Mouse (Mus musculus) urinary bladder, postnatal 4 days (tissue): ENCODE data around the gene Gpcpd1.

Experiments used
- DNase-seq, 2 experiments: peaks; one replicate each; pipeline ENCODE4 v3.0.0; 2021 to 2022; ENCODE audit warnings: low spot score in 2 of 2

The Gpcpd1 gene

DNA sequence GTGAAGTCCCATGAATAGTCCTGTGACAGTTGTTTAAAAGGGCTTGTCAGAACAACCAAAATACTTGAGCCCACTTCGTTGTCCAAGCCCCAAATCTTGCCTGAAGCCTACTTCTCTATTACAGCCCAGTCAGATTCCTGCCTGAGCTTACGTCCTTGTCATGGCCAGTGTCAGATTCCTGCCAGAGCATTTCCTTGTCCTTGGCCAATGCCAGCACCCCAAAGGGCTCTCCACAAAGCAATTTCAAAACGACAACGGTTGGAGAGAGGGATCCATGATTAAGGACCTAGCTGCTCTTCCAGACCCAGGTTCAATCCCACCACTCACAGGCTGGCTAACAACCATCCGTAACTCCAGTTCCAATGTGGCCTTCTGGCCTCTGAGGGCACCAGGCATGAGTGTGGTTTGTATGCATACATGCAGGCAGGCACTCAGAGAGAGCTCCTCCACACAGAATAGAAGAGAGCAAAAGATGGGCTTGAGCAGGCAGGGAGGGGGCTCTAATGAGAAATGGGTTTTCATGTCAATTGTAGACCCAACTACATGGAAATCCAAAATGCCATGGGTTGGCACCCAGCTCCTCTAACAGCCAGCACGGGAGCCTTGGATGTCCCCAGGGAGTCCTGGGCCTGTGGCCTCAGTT is 70.2 kb downstream of the Gpcpd1 start:
- DNase-seq = no peak

DNA sequence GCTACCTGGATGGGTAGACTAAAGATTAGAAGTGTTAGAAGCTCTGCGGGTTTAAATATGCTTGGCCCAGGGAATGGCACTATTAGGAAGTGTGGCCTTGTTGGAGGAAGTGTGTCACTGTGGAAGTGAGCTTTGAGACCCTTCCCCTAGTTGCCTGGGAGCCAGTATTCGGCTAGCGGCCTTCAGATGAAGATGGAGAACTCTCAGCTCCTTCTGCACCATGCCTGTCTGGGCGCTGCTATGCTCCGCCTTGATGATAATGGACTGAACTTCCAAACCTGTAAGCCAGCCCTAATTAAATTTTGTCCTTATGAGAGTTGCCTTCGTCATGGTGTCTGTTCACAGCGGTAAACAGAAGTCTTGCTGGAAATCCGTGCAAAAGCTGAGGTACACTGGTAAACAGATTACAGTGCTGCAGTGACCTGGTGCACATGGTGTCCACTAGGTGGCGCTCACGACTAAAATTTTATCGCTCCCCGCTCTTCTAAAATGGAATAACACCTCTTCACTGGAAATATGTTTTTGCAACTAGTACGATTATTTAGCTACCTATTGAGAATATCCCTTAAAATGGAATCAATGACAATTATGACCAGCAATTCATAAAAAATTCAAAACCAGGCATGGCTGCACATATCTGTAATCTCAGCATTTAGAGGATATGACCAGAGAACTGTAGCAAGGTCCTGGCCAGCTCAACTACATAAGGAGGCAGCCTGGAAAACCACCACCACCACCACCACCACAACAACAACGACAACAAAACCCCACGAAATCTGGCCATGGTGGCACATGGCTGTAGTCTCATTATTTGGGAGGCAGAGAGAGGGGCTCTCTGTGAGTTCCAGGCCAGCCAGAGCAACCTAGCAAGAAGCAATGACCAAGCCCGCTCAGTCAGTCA is 71.1 kb downstream of the Gpcpd1 start:
- DNase-seq = peak in 1 of 2 experiments; percentile 74

GRCm38 (mm10) chr2:132515607-132516006 is 71.9 kb downstream of the Gpcpd1 start:
- DNase-seq = no peak

DNA sequence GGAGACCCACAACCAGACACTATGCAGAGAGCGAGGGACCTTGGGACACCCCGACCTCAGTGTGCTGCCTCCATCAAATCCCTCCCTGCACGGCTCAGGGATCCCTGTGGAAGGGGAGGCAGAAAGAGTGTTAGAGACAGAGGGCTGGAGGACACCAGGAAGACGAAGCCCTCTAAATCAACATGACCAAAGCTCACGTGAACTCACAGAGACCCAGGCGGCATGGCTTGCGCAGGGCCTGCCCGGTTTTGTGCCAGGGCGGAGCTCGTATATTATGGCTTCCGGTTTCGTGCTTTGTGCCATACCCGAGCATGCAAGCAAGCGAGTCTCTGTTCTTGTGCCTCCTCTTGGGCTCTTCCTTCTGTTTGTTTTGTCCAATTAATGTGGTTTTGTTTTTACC is 72.5 kb downstream of the Gpcpd1 start:
- DNase-seq = no peak

DNA sequence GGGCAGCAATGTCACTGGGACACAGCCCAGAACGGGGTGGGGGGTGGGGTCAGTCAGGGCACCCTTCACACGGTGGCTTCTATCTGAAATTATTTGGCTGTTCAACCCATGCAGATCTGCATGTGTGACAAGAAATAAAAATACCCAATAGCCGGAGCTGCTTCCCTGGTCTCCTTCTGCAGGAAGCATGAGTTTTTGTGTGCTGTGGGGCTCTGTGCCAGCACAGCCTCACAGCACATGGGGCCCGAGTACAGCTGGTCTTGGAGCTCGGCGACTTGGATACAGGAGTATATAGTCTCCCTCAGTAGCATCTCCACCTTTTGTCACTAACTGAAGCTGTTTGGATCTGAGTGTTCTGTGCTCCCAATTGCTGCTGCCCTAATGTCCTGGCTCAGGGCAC is 73.2 kb downstream of the Gpcpd1 start:
- no peak for DNase-seq

GRCm38 (mm10) chr2:132513371-132514181 is 74.0 kb downstream of the Gpcpd1 start:
- DNase-seq = no peak

- DNase-seq = no peak
These were observed 74.6 kb downstream of the Gpcpd1 start for GRCm38 (mm10) chr2:132512977-132513351.

DNA sequence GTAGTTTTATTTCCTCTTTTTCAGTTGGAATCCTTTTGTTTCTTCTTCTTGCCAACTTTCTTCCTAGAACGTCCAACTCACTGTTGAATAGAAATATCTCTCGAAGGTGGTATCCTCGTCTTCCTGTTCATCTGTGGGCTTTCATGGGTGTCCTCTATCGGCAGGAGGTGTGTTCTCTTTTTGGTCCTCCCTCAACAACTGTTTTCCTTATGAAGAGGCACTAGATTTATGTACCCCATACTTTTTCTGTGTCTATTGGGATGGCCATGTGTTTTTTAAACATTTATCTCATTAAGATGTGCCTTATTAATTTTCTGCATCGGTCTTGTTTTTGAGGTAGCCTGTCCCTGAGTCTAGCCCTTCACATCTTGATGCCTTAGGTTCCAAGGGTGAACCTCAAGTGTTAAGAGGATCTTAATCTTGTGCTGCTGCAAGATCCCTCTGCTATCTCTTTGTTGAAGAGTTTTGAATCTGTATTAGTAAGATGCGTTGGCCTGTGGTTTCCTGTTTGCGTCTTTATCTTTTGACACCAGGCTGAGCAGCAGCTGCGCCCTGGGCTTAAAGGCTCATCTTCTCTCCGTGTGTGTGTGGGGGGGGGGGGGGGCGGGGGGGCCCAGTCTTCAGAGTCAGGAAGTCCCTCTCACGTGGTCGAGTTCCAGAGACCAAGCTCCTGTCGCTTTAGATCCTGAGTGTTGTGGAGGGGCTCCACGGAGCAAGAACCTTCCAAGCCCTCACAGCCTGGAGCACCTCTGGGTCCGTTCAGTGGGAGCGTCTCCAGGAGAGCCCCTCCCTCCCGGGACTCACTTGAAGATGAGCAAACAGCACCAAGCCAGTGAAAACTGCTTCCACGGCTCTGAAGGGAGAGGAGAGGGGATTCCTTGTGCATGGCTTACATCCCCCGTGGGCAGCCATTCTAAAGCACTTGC is 75.2 kb downstream of the Gpcpd1 start:
- DNase-seq = no peak

DNA sequence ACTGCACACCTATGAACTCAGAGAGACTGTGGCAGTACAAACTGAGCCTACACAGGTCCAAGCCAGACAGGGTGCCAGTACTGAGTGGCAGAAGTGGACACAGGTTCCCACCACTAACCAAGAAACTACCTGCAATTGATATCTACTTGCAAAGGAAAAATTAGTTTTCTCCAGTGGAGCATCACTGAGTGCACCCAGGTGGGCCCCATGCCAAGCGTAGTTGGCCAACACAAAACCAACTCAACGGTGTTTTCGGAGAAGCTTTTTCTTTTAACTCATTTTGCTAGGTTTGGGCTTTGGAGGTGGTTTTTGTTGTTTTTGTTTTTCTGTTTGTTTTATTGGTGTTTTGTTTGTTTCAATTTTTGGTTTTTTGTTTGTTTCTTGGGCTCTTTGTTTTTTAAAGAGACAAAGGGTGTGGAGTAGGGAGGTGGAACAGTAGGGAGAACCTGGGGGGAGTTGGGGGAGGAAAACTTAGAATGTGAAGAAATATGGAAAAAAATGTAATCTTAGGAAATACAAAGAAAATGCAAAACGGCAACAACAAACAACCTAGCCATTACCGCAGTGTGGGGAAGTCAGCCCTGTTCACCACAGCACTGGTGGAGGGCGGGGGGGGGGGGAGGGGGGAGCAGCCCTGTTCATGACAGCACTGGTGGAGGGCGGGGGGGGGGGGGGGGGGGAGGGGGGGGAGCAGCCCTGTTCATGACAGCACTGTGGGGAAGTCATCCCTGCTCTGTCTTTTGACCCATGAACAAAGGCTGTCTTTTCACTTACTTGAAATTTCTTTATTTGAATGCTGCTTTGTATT is 76.3 kb downstream of the Gpcpd1 start:
- DNase-seq = no peak

DNA sequence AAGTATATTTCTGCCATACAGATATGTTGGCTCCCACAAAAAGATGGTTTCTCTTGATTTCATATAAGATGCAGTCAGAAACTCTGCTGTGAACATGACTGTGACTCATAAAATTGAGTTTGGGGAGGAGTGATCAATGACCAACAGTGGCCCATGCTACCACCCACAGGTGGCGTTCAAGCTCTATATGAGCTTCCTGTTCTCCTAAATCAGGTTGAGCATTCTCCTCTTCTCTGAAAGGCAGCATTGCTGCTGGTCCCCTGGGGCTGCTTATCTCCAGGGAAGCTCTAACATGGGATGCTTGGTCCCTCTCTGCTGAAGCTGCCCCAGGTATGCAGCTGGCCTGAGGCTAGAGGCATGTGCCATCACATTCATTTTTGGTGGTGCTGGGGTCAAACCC is 77.8 kb downstream of the Gpcpd1 start:
- peak in 1 of 2 experiments; percentile 44 for DNase-seq

- DNase-seq = no peak
These were observed 78.3 kb downstream of the Gpcpd1 start for GRCm38 (mm10) chr2:132509261-132509660.

GRCm38 (mm10) chr2:132507521-132507920 is 80.0 kb downstream of the Gpcpd1 start:
- no peak for DNase-seq

DNA sequence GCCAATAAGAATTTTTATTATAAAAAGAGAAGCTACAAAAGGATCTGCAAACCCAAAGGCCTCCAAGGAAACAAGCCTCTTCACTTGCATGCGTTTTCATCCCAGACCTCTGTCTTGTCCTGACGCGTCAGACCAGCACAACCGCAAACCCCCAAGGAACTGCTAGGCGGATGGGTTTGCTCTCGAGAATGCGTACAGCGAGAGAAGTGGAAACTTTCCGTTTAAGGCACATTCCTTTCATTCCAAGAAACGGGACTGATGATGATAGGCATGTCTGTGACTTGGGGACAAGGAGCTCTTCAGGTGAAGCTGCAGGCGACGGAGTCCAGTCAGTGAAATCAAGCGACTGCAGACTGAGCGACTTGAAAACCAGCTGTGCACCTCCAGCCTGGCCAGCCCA is 80.4 kb downstream of the Gpcpd1 start:
- DNase-seq = no peak

- DNase-seq = no peak
These were observed 81.7 kb downstream of the Gpcpd1 start for GRCm38 (mm10) chr2:132505828-132506227.

- no peak for DNase-seq
These were observed 89.2 kb downstream of the Gpcpd1 start for GRCm38 (mm10) chr2:132498344-132498743.

DNA sequence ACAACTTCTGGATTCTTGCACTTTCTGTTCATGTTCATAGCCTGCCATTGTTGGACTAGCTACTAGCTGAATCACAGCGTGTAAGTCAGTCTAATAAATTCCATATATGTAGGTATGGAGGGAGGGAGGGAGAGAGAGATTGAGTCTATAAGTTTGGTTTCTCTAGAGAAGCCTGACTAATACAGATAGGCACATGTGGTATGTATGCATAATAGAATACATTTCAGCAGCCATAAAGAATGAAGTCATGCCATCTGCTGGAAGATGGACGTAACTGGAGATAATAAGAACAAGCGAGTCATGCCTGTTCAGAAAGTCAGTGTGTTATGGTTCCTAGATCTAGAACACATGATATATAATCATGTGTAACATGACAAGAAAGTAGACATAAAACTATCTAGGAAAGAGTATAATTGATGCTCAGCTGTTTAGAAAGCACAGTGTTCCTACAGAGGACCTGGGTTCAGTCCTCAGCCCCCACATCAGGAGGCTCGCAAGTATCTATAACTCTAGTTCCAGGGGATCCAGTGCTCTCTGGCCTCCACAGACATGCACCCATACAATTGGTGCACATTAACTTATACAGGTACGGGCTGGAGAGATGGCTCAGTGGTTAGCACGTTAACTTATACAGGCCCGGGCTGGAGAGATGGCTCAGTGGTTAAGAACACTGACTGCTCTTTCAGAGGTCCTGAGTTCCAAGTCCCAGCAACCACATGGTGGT is 90.0 kb downstream of the Gpcpd1 start:
- no peak for DNase-seq

DNA sequence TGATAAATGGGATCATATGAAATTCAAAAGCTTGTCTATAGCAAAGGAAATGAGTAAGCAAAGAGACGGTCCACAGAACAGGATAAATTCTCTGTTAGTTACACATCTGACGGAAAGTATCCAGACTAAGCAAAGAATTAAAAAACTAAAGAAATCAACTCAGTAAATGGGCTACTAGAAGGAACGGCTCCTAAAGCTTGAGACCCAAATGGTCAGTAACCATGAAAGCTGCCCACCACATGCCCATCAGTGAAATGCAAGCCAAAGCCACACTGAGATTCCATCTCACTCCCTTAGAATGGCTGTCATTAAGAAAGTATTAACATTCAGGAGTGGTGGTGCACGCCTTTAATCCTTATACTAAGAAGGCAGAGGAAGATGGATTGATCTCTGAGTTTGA is 94.3 kb downstream of the Gpcpd1 start:
- no peak for DNase-seq

DNA sequence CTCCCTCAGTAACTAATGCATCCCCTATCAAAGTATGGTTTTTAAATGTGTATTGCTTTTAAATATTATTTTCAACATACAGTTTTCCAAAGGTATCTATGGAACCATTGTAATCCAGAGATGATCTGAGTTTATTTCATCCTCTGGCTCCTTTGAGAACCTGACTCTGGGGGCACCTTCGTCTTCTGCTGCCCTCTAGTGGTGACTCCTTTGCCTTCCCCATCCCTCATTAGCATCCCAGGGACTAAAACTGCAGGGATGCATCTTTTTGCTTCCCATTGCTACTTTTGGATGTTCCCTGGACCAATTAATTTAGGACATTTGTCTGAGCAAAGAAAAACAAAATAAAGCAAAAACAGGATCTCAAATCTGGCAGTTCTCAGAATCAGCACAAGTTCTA is 102.1 kb downstream of the Gpcpd1 start:
- DNase-seq = no peak

- no peak for DNase-seq
These were observed 106.0 kb downstream of the Gpcpd1 start for GRCm38 (mm10) chr2:132481547-132481946.
